29 mouse cellular contexts compared by ENCODE assay signal in the genomic region with DNA sequence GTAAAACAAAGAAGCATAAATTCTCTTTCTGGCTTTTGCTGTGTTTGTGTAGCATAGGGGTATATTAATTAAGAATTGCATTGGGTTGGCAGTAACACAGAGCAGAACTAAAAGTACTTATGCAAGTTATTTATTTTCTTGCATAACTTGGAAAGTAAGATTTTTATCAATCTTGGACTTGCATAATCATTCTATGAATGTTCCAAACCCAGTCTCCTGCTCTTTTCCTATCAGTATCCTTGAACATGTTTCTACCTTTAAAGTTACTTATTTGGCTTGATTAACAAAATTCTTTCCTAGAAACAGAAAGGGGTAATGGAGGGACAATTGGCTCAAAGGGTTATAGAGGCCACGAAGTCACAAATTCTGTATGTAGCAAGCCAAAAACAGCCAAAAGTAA.
"Had no signal": no experiment of that assay in that cellular context is flagged by ENCODE, and none has a peak within 500 bp of the region (broad histone marks: within the 10 kb centered on the region; RNA-seq: fewer than 3 reads in every experiment).

No protein-coding gene starts in this region.

- H3K9ac ChIP-seq: embryonic facial prominence, embryonic 12.5 days; embryonic facial prominence, embryonic 13.5 days; embryonic facial prominence, embryonic 15.5 days; forebrain, embryonic 12.5 days; forebrain, embryonic 13.5 days; forebrain, embryonic 15.5 days; forebrain, postnatal 0 days had no signal

- DNase-seq: cerebellum, adult 2 months; cerebellum, adult 8-10 months; cerebellum, adult 9-10 months; cerebellum, adult 9-11 months; cerebellum, postnatal 10 days; cerebellum, postnatal 14 days; cerebellum, postnatal 25 days; cerebellum, postnatal 36 days; embryo, embryonic 11 days; forebrain, postnatal 0 days; gastrocnemius, adult 2 months; gastrocnemius, postnatal 10 days; gastrocnemius, postnatal 14 days; gastrocnemius, postnatal 25 days; gastrocnemius, postnatal 36 days; heart, adult 11 months; heart, adult 18-20 months; heart, adult 2 months had no signal

- H3K36me3 ChIP-seq: embryonic facial prominence, embryonic 10.5 days; embryonic facial prominence, embryonic 12.5 days; embryonic facial prominence, embryonic 13.5 days; embryonic facial prominence, embryonic 15.5 days; forebrain, embryonic 10.5 days; forebrain, embryonic 12.5 days; forebrain, embryonic 15.5 days had no signal

- H3K4me2 ChIP-seq: embryonic facial prominence, embryonic 12.5 days; embryonic facial prominence, embryonic 13.5 days; embryonic facial prominence, embryonic 15.5 days; forebrain, embryonic 12.5 days; forebrain, embryonic 13.5 days; forebrain, embryonic 15.5 days had no signal

- H3K27me3 ChIP-seq: embryonic facial prominence, embryonic 12.5 days; embryonic facial prominence, embryonic 13.5 days; embryonic facial prominence, embryonic 15.5 days; forebrain, embryonic 12.5 days; forebrain, embryonic 13.5 days; forebrain, embryonic 15.5 days had no signal

- H3K4me1 ChIP-seq: embryonic facial prominence, embryonic 10.5 days; embryonic facial prominence, embryonic 12.5 days; embryonic facial prominence, embryonic 13.5 days; embryonic facial prominence, embryonic 15.5 days; forebrain, embryonic 10.5 days; forebrain, embryonic 12.5 days; forebrain, embryonic 13.5 days; forebrain, embryonic 15.5 days had no signal

- ATAC-seq: forebrain, embryonic 13.5 days; forebrain, embryonic 14.5 days; forebrain, embryonic 15.5 days; forebrain, embryonic 16.5 days; forebrain, postnatal 0 days had no signal

- H3K27ac ChIP-seq: embryonic facial prominence, embryonic 10.5 days; embryonic facial prominence, embryonic 12.5 days; embryonic facial prominence, embryonic 13.5 days; embryonic facial prominence, embryonic 15.5 days; forebrain, embryonic 10.5 days; forebrain, embryonic 12.5 days; forebrain, embryonic 13.5 days; forebrain, embryonic 15.5 days; gastrocnemius, adult 2 months; heart, adult 2 months had no signal

- H3K9me3 ChIP-seq: embryonic facial prominence, embryonic 10.5 days; embryonic facial prominence, embryonic 12.5 days; embryonic facial prominence, embryonic 13.5 days; embryonic facial prominence, embryonic 15.5 days; forebrain, embryonic 10.5 days; forebrain, embryonic 12.5 days; forebrain, embryonic 13.5 days; forebrain, embryonic 15.5 days had no signal

- H3K4me3 ChIP-seq: embryonic facial prominence, embryonic 10.5 days; embryonic facial prominence, embryonic 12.5 days; embryonic facial prominence, embryonic 13.5 days; embryonic facial prominence, embryonic 15.5 days; erythroblast, embryonic 14.5 days; forebrain, embryonic 10.5 days; forebrain, embryonic 12.5 days; forebrain, embryonic 13.5 days; forebrain, embryonic 15.5 days; gastrocnemius, adult 2 months; heart, adult 2 months had no signal
